Mouse (Mus musculus): Measurements from ENCODE around the gene Irx4. TPM values are rescaled to one million over a fixed set of nuclear protein-coding genes. Genes with fewer than 3 reads are reported as not detected.

The Irx4 gene
- total and polyA plus RNA-seq, 3 experiments, result not detected

GRCm38 (mm10) chr13:73305398-73306084, 45.3 kb downstream of the Irx4 start:
- H3K36me3 ChIP-seq (ENCODE audit: control insufficient read depth in 1 of 2, insufficient read depth in 2 of 2, low read length in 2 of 2), result no peaks in the 10 kb centered on the region
- no peaks in the 10 kb centered on the region for H3K27me3 ChIP-seq (ENCODE audit: control insufficient read depth in 1 of 2, insufficient read depth in 2 of 2, low read length in 2 of 2)
- no peaks in the 10 kb centered on the region for H3K9me3 ChIP-seq (replicated peaks; ENCODE audit: insufficient read depth, low read length)
- H3K27ac ChIP-seq (ENCODE audit: control insufficient read depth, low read depth, low read length), result no peak overlapping the region
- no peak for DNase-seq (ENCODE audit: low read depth, low spot score)
- no peaks in the 10 kb centered on the region for H3K79me2 ChIP-seq (ENCODE audit: control insufficient read depth, insufficient read depth, low read length, poor library complexity)
- TF ChIP-seq CHD2 (IDR thresholded peaks at IDR 0.05; ENCODE audit: low read length), result no peak
- TF ChIP-seq JUND (IDR thresholded peaks at IDR 0.05; ENCODE audit: low read depth, low read length), result no peak
- no peak for TF ChIP-seq MYC (IDR thresholded peaks at IDR 0.05; ENCODE audit: low read depth, low read length)
- no peak for TF ChIP-seq SMC3 (IDR thresholded peaks at IDR 0.05; ENCODE audit: low read depth, low read length)
- TF ChIP-seq GABPA (IDR thresholded peaks at IDR 0.05; ENCODE audit: low read depth, low read length), result no peak
- TF ChIP-seq SIN3A (IDR thresholded peaks at IDR 0.05; ENCODE audit: low read length), result no peak
- TF ChIP-seq MXI1 (IDR thresholded peaks at IDR 0.05; ENCODE audit: low read depth, low read length), result no peak
- TF ChIP-seq CHD1 (IDR thresholded peaks at IDR 0.05; ENCODE audit: low read depth, low read length), result no peak
- TF ChIP-seq ZNF384 (IDR thresholded peaks at IDR 0.05; ENCODE audit: low read depth, low read length), result no peak
- no peak for TF ChIP-seq RAD21 (IDR thresholded peaks at IDR 0.05; ENCODE audit: low read depth, low read length)
- no peak for TF ChIP-seq MYB (IDR thresholded peaks at IDR 0.05; ENCODE audit: low read depth, low read length)
- no peak for TF ChIP-seq POLR2AphosphoS5 (IDR thresholded peaks at IDR 0.05; ENCODE audit: borderline replicate concordance, low read depth, low read length)
- no peak for TF ChIP-seq ZKSCAN1 (IDR thresholded peaks at IDR 0.05; ENCODE audit: low read depth, low read length)
- no peak for TF ChIP-seq E2F4 (IDR thresholded peaks at IDR 0.05; ENCODE audit: borderline replicate concordance, low read depth, low read length)
- TF ChIP-seq ELF1 (IDR thresholded peaks at IDR 0.05; ENCODE audit: low read depth, low read length), result no peak
- TF ChIP-seq TCF12 (IDR thresholded peaks at IDR 0.05; ENCODE audit: low read depth, low read length), result no peak
- no peak for TF ChIP-seq POLR2A (IDR thresholded peaks at IDR 0.05; ENCODE audit: control insufficient read depth in 1 of 2, insufficient read depth in 1 of 2, low read depth in 1 of 2, low read length in 2 of 2, poor library complexity in 1 of 2)
- TF ChIP-seq CTCF (IDR thresholded peaks at IDR 0.05 in 2 of 3, conservative IDR thresholded peaks at IDR 0.05 in 1 of 3; ENCODE audit: control insufficient read depth in 1 of 3, insufficient read depth in 1 of 3, low read depth in 2 of 3, low read length in 3 of 3, poor library complexity in 1 of 3, severe bottlenecking in 1 of 3), result no peak
- no peak for TF ChIP-seq EP300 (IDR thresholded peaks at IDR 0.05; ENCODE audit: low read depth in 1 of 2, low read length in 2 of 2)
- TF ChIP-seq ZMIZ1 (IDR thresholded peaks at IDR 0.05; ENCODE audit: low read depth, low read length), result no peak
- H3K4me3 ChIP-seq (ENCODE audit: control insufficient read depth in 1 of 2, insufficient read depth in 1 of 2, low read depth in 2 of 2, low read length in 2 of 2), result no peak overlapping the region
- no peak overlapping the region for H3K9ac ChIP-seq (ENCODE audit: control insufficient read depth, low read depth, low read length, poor library complexity, severe bottlenecking)
- H3K4me1 ChIP-seq (ENCODE audit: control insufficient read depth in 1 of 2, insufficient read depth in 2 of 2, low read length in 2 of 2), result no peaks in the 10 kb centered on the region

DNA sequence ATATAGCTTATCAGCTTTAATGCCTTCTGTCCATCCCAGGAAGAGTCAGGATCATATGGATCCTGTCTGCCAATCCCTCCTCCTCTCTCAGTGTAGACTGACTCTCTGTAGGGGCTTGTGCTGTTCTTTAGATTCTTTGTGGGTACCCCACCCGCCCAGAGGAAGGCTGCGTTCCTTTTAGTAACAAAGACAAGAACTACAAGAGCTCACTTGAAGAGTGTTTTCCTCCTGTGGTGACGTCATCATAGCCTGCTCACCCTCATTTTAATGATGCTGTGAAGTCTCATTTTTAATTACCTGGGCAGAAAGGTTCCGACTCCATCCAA, 45.8 kb downstream of the Irx4 start:
- no peak overlapping the region for H3K4me3 ChIP-seq (ENCODE audit: control insufficient read depth in 1 of 2, insufficient read depth in 1 of 2, low read depth in 2 of 2, low read length in 2 of 2)
- no peak for DNase-seq (ENCODE audit: low read depth, low spot score)
- no peaks in the 10 kb centered on the region for H3K36me3 ChIP-seq (ENCODE audit: control insufficient read depth in 1 of 2, insufficient read depth in 2 of 2, low read length in 2 of 2)
- H3K4me1 ChIP-seq (ENCODE audit: control insufficient read depth in 1 of 2, insufficient read depth in 2 of 2, low read length in 2 of 2), result no peaks in the 10 kb centered on the region
- H3K79me2 ChIP-seq (ENCODE audit: control insufficient read depth, insufficient read depth, low read length, poor library complexity), result no peaks in the 10 kb centered on the region
- H3K27me3 ChIP-seq (ENCODE audit: control insufficient read depth in 1 of 2, insufficient read depth in 2 of 2, low read length in 2 of 2), result no peaks in the 10 kb centered on the region
- H3K27ac ChIP-seq (ENCODE audit: control insufficient read depth, low read depth, low read length), result no peak overlapping the region
- H3K9ac ChIP-seq (ENCODE audit: control insufficient read depth, low read depth, low read length, poor library complexity, severe bottlenecking), result no peak overlapping the region
- no peak for TF ChIP-seq BHLHE40 (IDR thresholded peaks at IDR 0.05; ENCODE audit: borderline replicate concordance, low read depth, low read length)
- TF ChIP-seq CHD1 (IDR thresholded peaks at IDR 0.05; ENCODE audit: low read depth, low read length), result no peak
- TF ChIP-seq NELFE (IDR thresholded peaks at IDR 0.05; ENCODE audit: low read depth, low read length), result no peak
- no peak for TF ChIP-seq ETS1 (IDR thresholded peaks at IDR 0.05; ENCODE audit: low read depth, low read length)
- no peak for TF ChIP-seq UBTF (IDR thresholded peaks at IDR 0.05; ENCODE audit: borderline replicate concordance, insufficient read depth, low read depth, low read length)
- TF ChIP-seq ZMIZ1 (IDR thresholded peaks at IDR 0.05; ENCODE audit: low read depth, low read length), result no peak
- TF ChIP-seq RAD21 (IDR thresholded peaks at IDR 0.05; ENCODE audit: low read depth, low read length), result no peak
- no peak for TF ChIP-seq USF2 (IDR thresholded peaks at IDR 0.05; ENCODE audit: borderline replicate concordance in 1 of 2, insufficient read depth in 1 of 2, low read depth in 1 of 2, low read length in 2 of 2)
- TF ChIP-seq ELF1 (IDR thresholded peaks at IDR 0.05; ENCODE audit: low read depth, low read length), result no peak
- no peak for TF ChIP-seq MAX (IDR thresholded peaks at IDR 0.05; ENCODE audit: low read length)
- TF ChIP-seq RCOR1 (IDR thresholded peaks at IDR 0.05; ENCODE audit: low read depth, low read length), result no peak
- no peak for TF ChIP-seq MAFK (IDR thresholded peaks at IDR 0.05; ENCODE audit: borderline replicate concordance, low read depth, low read length)
- no peak for TF ChIP-seq E2F4 (IDR thresholded peaks at IDR 0.05; ENCODE audit: borderline replicate concordance, low read depth, low read length)
- no peak for TF ChIP-seq POLR2AphosphoS2 (IDR thresholded peaks at IDR 0.05; ENCODE audit: low read length)
- TF ChIP-seq JUND (IDR thresholded peaks at IDR 0.05; ENCODE audit: low read depth, low read length), result no peak
- no peak for TF ChIP-seq EP300 (IDR thresholded peaks at IDR 0.05; ENCODE audit: low read depth in 1 of 2, low read length in 2 of 2)
- H3K9me3 ChIP-seq (replicated peaks; ENCODE audit: insufficient read depth, low read length), result no peaks in the 10 kb centered on the region
